Comparison of ENCODE assay signal across 26 mouse cellular contexts in the genomic region with DNA sequence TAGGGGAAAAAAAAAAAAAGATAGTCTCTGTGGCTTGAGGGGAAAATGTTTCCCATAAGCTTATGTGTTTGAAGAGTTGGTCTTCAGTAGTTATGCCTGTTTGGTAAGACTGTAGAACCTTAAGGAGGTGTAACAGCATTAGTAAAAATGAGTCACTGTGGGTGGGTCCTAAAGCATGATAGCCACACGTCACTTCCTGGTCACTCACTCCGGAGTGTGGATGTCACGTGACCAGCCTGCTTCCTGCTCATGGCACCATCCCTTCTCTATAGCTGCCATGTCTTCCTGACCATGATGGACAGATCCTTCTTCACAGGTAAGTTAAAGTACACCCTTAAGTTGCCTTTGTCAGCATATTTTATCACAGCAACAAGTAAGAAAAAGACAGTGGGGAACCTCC.
"Had no signal": no experiment of that assay in that cellular context is flagged by ENCODE, and none has a peak within 500 bp of the region (broad histone marks: within the 10 kb centered on the region; RNA-seq: fewer than 3 reads in every experiment).

No protein-coding gene starts in this region.

- ATAC-seq: hindbrain, postnatal 0 days; intestine, embryonic 16.5 days; liver, embryonic 12.5 days had no signal

- H3K9me3 ChIP-seq: heart, embryonic 13.5 days; heart, embryonic 15.5 days; hindbrain, embryonic 13.5 days; hindbrain, embryonic 15.5 days; kidney, embryonic 15.5 days; limb, embryonic 13.5 days; limb, embryonic 15.5 days; liver, embryonic 12.5 days had no signal

- H3K4me3 ChIP-seq: gastrocnemius, adult 2 months; heart, adult 2 months; heart, embryonic 13.5 days; heart, embryonic 15.5 days; hindbrain, embryonic 13.5 days; hindbrain, embryonic 15.5 days; kidney, embryonic 15.5 days; limb, embryonic 13.5 days; limb, embryonic 15.5 days; liver, embryonic 12.5 days had no signal

- H3K4me2 ChIP-seq: heart, embryonic 11.5 days; heart, embryonic 13.5 days; heart, embryonic 15.5 days; hindbrain, embryonic 13.5 days; hindbrain, embryonic 15.5 days; kidney, embryonic 15.5 days; limb, embryonic 13.5 days; limb, embryonic 15.5 days; liver, embryonic 12.5 days had no signal

- H3K4me1 ChIP-seq: heart, embryonic 13.5 days; heart, embryonic 15.5 days; hindbrain, embryonic 13.5 days; hindbrain, embryonic 15.5 days; kidney, embryonic 15.5 days; limb, embryonic 13.5 days; limb, embryonic 15.5 days; liver, embryonic 12.5 days had no signal

- DNase-seq: gastrocnemius, adult 2 months; gastrocnemius, postnatal 10 days; gastrocnemius, postnatal 25 days; heart, adult 11 months; heart, adult 2 months; heart, postnatal 14 days; heart, postnatal 36 days; kidney, adult 11 months; kidney, adult 2 months; kidney, postnatal 10 days; kidney, postnatal 25 days; kidney, postnatal 4 days; layer of hippocampus, adult 9-11 months; layer of hippocampus, postnatal 36 days; left cerebral cortex, postnatal 4 days had no signal

- H3K27ac ChIP-seq: gastrocnemius, adult 2 months; heart, adult 2 months; heart, embryonic 13.5 days; heart, embryonic 15.5 days; hindbrain, embryonic 13.5 days; hindbrain, embryonic 15.5 days; hindbrain, postnatal 0 days; kidney, embryonic 15.5 days; limb, embryonic 13.5 days; limb, embryonic 15.5 days; liver, embryonic 12.5 days had no signal

- H3K9ac ChIP-seq: heart, embryonic 13.5 days; heart, embryonic 15.5 days; hindbrain, embryonic 13.5 days; hindbrain, embryonic 15.5 days; kidney, embryonic 15.5 days; limb, embryonic 13.5 days; limb, embryonic 15.5 days; liver, embryonic 12.5 days had no signal

- H3K36me3 ChIP-seq: heart, embryonic 13.5 days; heart, embryonic 15.5 days; hindbrain, embryonic 13.5 days; hindbrain, embryonic 15.5 days; kidney, embryonic 15.5 days; limb, embryonic 13.5 days; limb, embryonic 15.5 days; liver, embryonic 12.5 days had no signal

- H3K27me3 ChIP-seq: heart, embryonic 13.5 days; heart, embryonic 15.5 days; hindbrain, embryonic 13.5 days; hindbrain, embryonic 15.5 days; kidney, embryonic 15.5 days; limb, embryonic 13.5 days; limb, embryonic 15.5 days; liver, embryonic 12.5 days had no signal
